Mouse (Mus musculus): ENCODE results near the gene Cenpa.

DNA sequence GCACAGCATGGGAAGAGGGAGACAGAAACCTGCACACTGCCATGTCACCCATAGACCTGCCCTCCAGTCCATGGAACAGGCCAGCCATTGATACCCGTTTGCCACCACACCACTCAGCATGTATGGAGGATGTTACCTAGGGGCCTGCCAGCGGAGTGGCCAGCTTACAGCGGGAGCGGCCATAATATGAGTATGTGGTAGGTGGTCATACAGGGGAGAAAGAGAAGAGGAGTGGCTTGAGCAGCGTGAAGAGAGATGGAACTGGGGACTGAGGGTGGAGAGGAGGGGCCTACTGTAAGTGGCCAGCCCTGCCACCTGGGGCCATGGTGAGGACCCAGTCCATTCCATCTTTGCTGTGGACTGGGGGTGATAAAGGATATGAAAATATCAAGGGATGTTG lies 15.4 kb downstream of the Cenpa start:
- no peak for TF ChIP-seq POLR2A (IDR thresholded peaks at IDR 0.05; ENCODE audit: control insufficient read depth, extremely low read depth, insufficient read depth, low read length, poor library complexity)
- TF ChIP-seq CTCF (IDR thresholded peaks at IDR 0.05; ENCODE audit: borderline replicate concordance, control insufficient read depth, extremely low read depth, insufficient read depth, low read length, poor library complexity) = no peak

Measured in thymus, adult 2 months (tissue).